Mouse (Mus musculus) olfactory bulb, adult 2 months (tissue): Measurements from ENCODE around the gene Tmem115. TPM values are rescaled to one million over a fixed set of nuclear protein-coding genes. Genes with fewer than 3 reads are reported as not detected.
A peak's percentile ranks its signal among the peaks of the same experiment; 100 is the strongest.

Source experiments
- H3K27ac ChIP-seq: fragments of 200-500 bp; 2 replicates; pipeline ENCODE4 v1.5.1; 2012; ENCODE audit warnings: low read depth, low read length; ENCODE audit not compliant: insufficient read depth
- H3K4me1 ChIP-seq: fragments of 200-500 bp; 2 replicates; pipeline ENCODE4 v1.6.1; 2012; ENCODE audit warnings: low read length; ENCODE audit not compliant: control insufficient read depth, insufficient read depth
- H3K4me3 ChIP-seq: fragments of 200-500 bp; 2 replicates; pipeline ENCODE4 v1.5.1; 2012; ENCODE audit warnings: mild to moderate bottlenecking, low read depth, low read length, moderate library complexity; ENCODE audit not compliant: insufficient read depth
- CTCF ChIP-seq: fragments of 200-500 bp; IDR thresholded peaks from 2 replicates; pipeline ENCODE4 v1.5.1; 2012; ENCODE audit warnings: low read depth, mild to moderate bottlenecking, low read length, moderate library complexity; ENCODE audit not compliant: insufficient read depth
- POLR2A ChIP-seq: fragments of 200-500 bp; IDR thresholded peaks from 2 replicates; pipeline ENCODE4 v1.6.1; 2012; ENCODE audit warnings: mild to moderate bottlenecking, low read depth, low read length, moderate library complexity; ENCODE audit not compliant: insufficient read depth
- WGBS: fragments of 180-500 bp; shearing (Covaris S2); methylation state at CpG from one replicate; pipeline ENCODE4 v1.1.7; 2018; 5-methylcytosine and 5-hydroxymethylcytosine counted together
- polyA plus RNA-seq: library from polyadenylated mRNA; stranded (reverse); fragments of >200 nt; gene quantifications from 2 replicates; pipeline ENCODE4 v1.2.4, GENCODE M21; 2012; ENCODE audit warnings: low replicate concordance; ENCODE audit not compliant: missing spikeins, insufficient read depth, insufficient read length

Gene Tmem115
- not detected in 2 replicates for polyA plus RNA-seq

GRCm38 (mm10) chr9:107533791-107534407 is at the start of gene Tmem115:
TSS of gene Tmem115 (plus strand) at chr9:107533945.
- TF ChIP-seq CTCF = 0 out of 2 replicates have a peak, but pooled peaks have one; percentile 19
- TF ChIP-seq POLR2A = peak; percentile 72
- under 1% methylated on average over 48 of the region's 48 CpGs for WGBS
- peak within 1 kb of the TSS; percentile 72; the same call in 1 of the 2 replicates for H3K27ac ChIP-seq
- H3K4me3 ChIP-seq = peak within 1 kb of the TSS; percentile 78
- peaks cover 25% of the 10 kb centered on the region for H3K4me1 ChIP-seq

- TF ChIP-seq POLR2A (no peak), CTCF (no peak)
- H3K27ac ChIP-seq = no peak overlapping the region
- 27% methylated on average over 17 of the region's 17 CpGs for WGBS
- peaks cover 18% of the 10 kb centered on the region for H3K4me1 ChIP-seq
- H3K4me3 ChIP-seq = no peak overlapping the region
Measured at GRCm38 (mm10) chr9:107484302-107484701, 49.4 kb upstream of the Tmem115 start.

- no peak overlapping the region for H3K4me3 ChIP-seq
- peaks cover 18% of the 10 kb centered on the region for H3K4me1 ChIP-seq
- TF ChIP-seq POLR2A = no peak
- no peak for TF ChIP-seq CTCF
- WGBS = 56% methylated on average over 6 of the region's 6 CpGs
- H3K27ac ChIP-seq = no peak overlapping the region
Measured at GRCm38 (mm10) chr9:107484766-107485165, 49.0 kb upstream of the Tmem115 start.

GRCm38 (mm10) chr9:107486086-107486485 is 47.7 kb upstream of the Tmem115 start:
- no peak overlapping the region for H3K27ac ChIP-seq
- TF ChIP-seq CTCF (no peak), POLR2A (no peak)
- H3K4me1 ChIP-seq = peaks cover 13% of the 10 kb centered on the region
- no peak overlapping the region for H3K4me3 ChIP-seq
- 55% methylated on average over 10 of the region's 10 CpGs for WGBS

- no peak overlapping the region for H3K27ac ChIP-seq
- H3K4me1 ChIP-seq = peaks cover 13% of the 10 kb centered on the region
- 83% methylated on average over 6 of the region's 6 CpGs for WGBS
- no peak for TF ChIP-seq CTCF
- no peak for TF ChIP-seq POLR2A
- no peak overlapping the region for H3K4me3 ChIP-seq
Measured at GRCm38 (mm10) chr9:107486507-107487225, 47.1 kb upstream of the Tmem115 start.

GRCm38 (mm10) chr9:107490146-107490545 is 43.6 kb upstream of the Tmem115 start:
- Histone ChIP-seq H3K4me1 (peaks cover 4% of the 10 kb centered on the region; the same call in 1 of the 2 replicates), H3K4me3 (no peak overlapping the region), H3K27ac (no peak overlapping the region)
- WGBS = 41% methylated on average over 8 of the region's 8 CpGs
- no peak for TF ChIP-seq POLR2A
- TF ChIP-seq CTCF = no peak

GRCm38 (mm10) chr9:107490625-107491024 is 43.1 kb upstream of the Tmem115 start:
- TF ChIP-seq CTCF (no peak), POLR2A (no peak)
- Histone ChIP-seq H3K27ac (no peak overlapping the region), H3K4me1 (peaks cover 4% of the 10 kb centered on the region; the same call in 1 of the 2 replicates), H3K4me3 (no peak overlapping the region)
- WGBS = 77% methylated on average over 6 of the region's 6 CpGs

- no peak overlapping the region for H3K4me3 ChIP-seq
- H3K27ac ChIP-seq = no peak overlapping the region
- TF ChIP-seq POLR2A (no peak), CTCF (no peak)
- WGBS = 63% methylated on average over 1 of the region's 1 CpGs
- H3K4me1 ChIP-seq = no peaks in the 10 kb centered on the region
Measured at GRCm38 (mm10) chr9:107493511-107493910, 40.2 kb upstream of the Tmem115 start.

- 75% methylated on average over 12 of the region's 12 CpGs for WGBS
- no peak for TF ChIP-seq CTCF
- TF ChIP-seq POLR2A = no peak
- Histone ChIP-seq H3K4me1 (no peaks in the 10 kb centered on the region), H3K4me3 (no peak overlapping the region), H3K27ac (no peak overlapping the region)
Measured at GRCm38 (mm10) chr9:107494238-107494637, 39.5 kb upstream of the Tmem115 start.
